Mouse (Mus musculus) embryonic facial prominence, embryonic 10.5 days (tissue): ENCODE data around the gene Rpl18. TPM values are rescaled to one million over a fixed set of nuclear protein-coding genes. Genes with fewer than 3 reads are reported as not detected.

Source experiments
- DNase-seq: peaks from one replicate; pipeline ENCODE4 v3.0.0-alpha.2; 2017; ENCODE audit warnings: low spot score
- H3K27ac ChIP-seq: fragments of 300-500 bp; sonication (generic); replicated peaks from 2 replicates; pipeline ENCODE4 v1.5.1; 2016; ENCODE audit warnings: mild to moderate bottlenecking
- H3K27me3 ChIP-seq: fragments of 300-500 bp; sonication (generic); replicated peaks from 2 replicates; pipeline ENCODE4 v1.6.1; 2016; ENCODE audit warnings: low read depth, mild to moderate bottlenecking; ENCODE audit not compliant: poor library complexity, severe bottlenecking
- H3K36me3 ChIP-seq: fragments of 300-500 bp; sonication (generic); replicated peaks from 2 replicates; pipeline ENCODE4 v1.6.1; 2016; ENCODE audit warnings: mild to moderate bottlenecking, moderate library complexity
- H3K4me1 ChIP-seq: fragments of 300-500 bp; sonication (generic); 2 replicates; pipeline ENCODE4 v1.6.1; 2016
- H3K4me3 ChIP-seq: fragments of 300-500 bp; sonication (generic); 2 replicates; pipeline ENCODE4 v1.5.1; 2016; ENCODE audit warnings: mild to moderate bottlenecking, moderate library complexity
- H3K9me3 ChIP-seq: fragments of 300-500 bp; sonication (generic); 2 replicates; pipeline ENCODE4 v1.6.1; 2016; ENCODE audit warnings: mild to moderate bottlenecking
- WGBS: fragments of 180-500 bp; shearing (Covaris S2); methylation state at CpG from one replicate; pipeline ENCODE4 v1.1.7; 2016; 5-methylcytosine and 5-hydroxymethylcytosine counted together
- polyA plus RNA-seq: library from polyadenylated mRNA; unstranded; fragments of >200 nt; fragmentation: Nextera tagmentation; extraction: Ambion mirVana; gene quantifications from 2 replicates; pipeline ENCODE4 v1.2.1, GENCODE M21; 2016

Rpl18 gene
- polyA plus RNA-seq, 1 experiment from 2014 or later, result 1,168 TPM

DNA sequence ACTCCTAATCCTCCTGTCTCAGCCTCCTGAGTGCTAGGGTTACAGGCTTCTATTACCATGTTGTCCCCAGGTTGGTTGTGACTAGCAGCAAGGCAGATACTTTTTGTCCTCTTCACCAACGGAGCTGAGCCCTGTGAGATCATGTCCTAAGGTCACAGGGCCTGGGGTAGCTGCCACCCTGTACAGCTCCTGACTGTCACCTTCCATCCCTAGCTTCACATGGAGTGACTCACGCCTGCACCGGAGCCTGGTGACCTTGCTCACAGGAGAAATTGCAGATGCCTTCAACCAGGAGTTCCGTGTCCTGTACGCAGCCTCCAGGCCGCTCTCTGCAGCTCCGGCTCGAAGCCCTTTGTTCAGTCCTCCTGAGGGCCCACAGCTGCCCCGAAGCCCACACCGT is 11.2 kb downstream of the Rpl18 start:
- 94% methylated on average over 10 of the region's 10 CpGs for WGBS
- no peak for DNase-seq
- H3K4me1 ChIP-seq, result peaks cover 21% of the 10 kb centered on the region
- H3K36me3 ChIP-seq, result peaks cover 87% of the 10 kb centered on the region
- no peak overlapping the region for H3K27ac ChIP-seq
- no peaks in the 10 kb centered on the region for H3K27me3 ChIP-seq
- H3K9me3 ChIP-seq, result no peaks in the 10 kb centered on the region
- H3K4me3 ChIP-seq, result peak overlapping the region; percentile 13; the same call in 1 of the 2 replicates

DNA sequence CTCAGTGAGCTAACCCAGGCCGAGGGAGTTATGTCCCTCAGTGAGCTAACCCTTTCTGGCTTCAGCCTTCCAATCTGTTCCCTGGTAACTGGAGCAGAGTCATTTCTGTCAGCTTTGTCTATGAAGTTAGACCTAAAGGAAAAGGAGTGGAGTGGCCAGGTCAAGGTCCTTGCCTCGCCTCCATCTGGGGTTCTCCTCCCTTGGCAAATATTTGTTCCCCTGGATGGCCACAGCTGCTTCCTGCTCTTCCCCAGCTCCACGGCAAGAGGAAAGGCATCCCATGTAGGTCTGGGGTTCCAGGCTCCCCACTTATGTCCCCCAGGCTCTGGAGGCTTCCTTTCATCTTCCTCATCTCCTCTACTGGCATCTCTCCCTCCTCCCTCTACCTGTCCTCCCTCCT is 12.4 kb downstream of the Rpl18 start:
- peaks cover 23% of the 10 kb centered on the region for H3K4me1 ChIP-seq
- 84% methylated on average over 3 of the region's 3 CpGs for WGBS
- no peaks in the 10 kb centered on the region for H3K27me3 ChIP-seq
- no peak for DNase-seq
- peaks cover 75% of the 10 kb centered on the region for H3K36me3 ChIP-seq
- no peaks in the 10 kb centered on the region for H3K9me3 ChIP-seq
- no peak overlapping the region for H3K27ac ChIP-seq
- no peak overlapping the region for H3K4me3 ChIP-seq

DNA sequence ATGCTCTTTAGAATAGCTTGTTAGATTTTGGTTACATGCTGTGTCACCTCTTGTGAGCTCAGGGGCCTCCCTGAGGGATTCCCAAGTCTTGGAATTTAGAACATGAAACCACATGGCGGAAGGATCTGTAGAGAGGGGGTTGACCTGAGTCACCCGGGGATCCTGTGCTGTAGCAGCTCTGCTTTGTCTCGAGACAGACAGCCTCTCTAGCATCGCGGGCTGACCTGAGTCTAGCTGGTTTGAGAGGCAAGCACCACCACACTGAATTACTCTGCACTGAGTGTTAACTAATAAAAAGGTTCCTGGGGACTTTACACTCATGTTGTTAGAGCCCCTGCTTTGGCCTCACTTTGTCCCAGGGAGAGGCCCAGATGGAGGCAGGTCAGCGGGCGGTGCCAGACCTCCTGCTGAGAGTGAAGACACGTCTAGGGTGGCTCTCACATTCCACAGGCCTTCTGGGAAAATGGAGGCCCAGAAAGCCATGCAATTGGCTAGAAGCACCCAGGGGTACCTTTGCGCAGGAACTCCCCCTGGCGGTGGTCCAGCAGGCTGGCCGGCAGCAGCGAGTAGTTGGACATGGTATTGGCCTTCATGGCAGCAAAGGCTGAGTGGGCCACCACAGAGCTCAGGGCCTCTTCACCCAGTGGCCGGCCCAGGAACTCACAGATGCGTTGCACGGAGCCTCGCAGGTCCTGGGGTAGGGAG is 15.6 kb downstream of the Rpl18 start:
- DNase-seq, result peak; percentile 83
- WGBS, result 14% methylated on average over 16 of the region's 16 CpGs
- H3K4me3 ChIP-seq, result peak overlapping the region; percentile 23; the same call in 1 of the 2 replicates
- H3K27ac ChIP-seq, result peak overlapping the region; percentile 77
- H3K9me3 ChIP-seq, result no peaks in the 10 kb centered on the region
- H3K36me3 ChIP-seq, result peaks cover 42% of the 10 kb centered on the region
- H3K4me1 ChIP-seq, result peaks cover 23% of the 10 kb centered on the region
- no peaks in the 10 kb centered on the region for H3K27me3 ChIP-seq

DNA sequence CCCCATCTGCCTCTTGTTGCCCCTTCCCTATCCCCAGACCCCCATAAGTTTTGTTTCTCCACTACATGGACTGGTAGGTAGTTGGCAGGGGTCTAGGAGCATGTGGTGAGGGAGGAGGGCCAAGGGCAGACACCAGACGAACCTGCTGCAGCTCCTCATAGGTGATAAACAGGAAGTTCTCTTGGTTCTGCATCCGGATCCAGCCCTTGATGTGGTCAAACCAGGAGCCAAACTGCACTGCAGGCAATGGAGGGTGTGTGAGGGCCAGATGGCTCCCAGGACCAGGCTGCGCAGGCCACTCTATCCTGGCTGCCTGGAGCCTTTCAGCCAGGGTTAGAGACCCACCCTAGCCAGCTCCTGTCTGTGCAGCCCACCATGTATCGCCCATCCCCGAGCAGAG is 18.2 kb downstream of the Rpl18 start:
- 87% methylated on average over 5 of the region's 5 CpGs for WGBS

DNA sequence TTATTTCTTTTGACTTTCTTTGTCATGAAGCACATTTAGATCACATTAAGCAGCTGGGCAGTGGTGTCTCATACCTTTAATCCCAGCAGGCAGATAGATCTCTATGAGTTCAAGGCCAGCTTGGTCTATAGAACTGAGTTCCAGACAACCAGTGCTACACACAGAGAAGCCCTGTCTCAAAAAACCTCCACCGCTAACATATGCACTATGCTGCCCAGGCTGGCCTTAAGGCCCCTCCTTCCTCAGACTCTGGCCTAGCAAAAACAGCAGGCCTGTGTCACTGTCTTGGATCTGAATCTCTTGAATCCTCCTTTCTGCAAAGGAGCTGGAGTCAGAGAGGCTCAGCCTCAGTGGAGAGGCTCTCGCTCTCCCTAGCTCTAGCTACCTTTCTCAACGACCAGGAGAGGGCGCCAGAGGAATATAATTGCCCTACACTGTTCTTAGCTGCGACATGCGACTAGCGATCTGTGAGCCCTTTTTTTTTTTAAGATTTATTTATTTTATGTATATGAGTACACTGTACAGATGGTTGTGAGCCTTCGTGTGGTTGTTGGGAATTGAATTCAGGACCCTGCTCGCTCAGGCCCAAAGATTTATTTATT is 24.0 kb downstream of the Rpl18 start:
- Histone ChIP-seq H3K27me3 (peaks cover 16% of the 10 kb centered on the region), H3K4me3 (no peak overlapping the region), H3K4me1 (peaks cover 9% of the 10 kb centered on the region), H3K9me3 (no peaks in the 10 kb centered on the region), H3K36me3 (no peaks in the 10 kb centered on the region), H3K27ac (no peak overlapping the region)
- DNase-seq, result peak; percentile 85
- WGBS, result 9% methylated on average over 9 of the region's 9 CpGs

More for the DNA sequence above, 18.2 kb downstream of the Rpl18 start:
- DNase-seq, result no peak
- H3K27ac ChIP-seq, result no peak overlapping the region
- H3K9me3 ChIP-seq, result no peaks in the 10 kb centered on the region
- H3K36me3 ChIP-seq, result peaks cover 16% of the 10 kb centered on the region
- no peaks in the 10 kb centered on the region for H3K27me3 ChIP-seq
- H3K4me1 ChIP-seq, result peaks cover 23% of the 10 kb centered on the region
- H3K4me3 ChIP-seq, result no peak overlapping the region

DNA sequence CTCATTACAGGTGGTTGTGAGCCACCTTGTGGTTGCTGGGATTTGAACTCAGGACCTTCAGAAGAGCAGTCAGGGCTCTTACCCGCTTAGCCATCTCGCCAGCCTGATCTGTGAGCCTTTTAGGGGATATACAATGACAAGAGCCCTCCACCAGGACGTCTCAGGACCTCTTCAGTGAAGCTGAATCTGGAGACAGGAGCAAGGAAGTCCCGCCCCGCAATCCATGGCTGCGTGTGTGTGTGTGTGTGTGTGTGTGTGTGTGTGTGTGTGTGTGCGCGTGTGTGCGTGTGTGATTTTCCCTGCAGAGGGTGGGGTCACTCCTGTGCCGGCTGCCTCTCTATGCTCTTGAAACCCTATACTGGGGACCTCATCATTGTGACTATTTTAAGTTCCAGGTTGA is 24.6 kb downstream of the Rpl18 start:
- H3K4me3 ChIP-seq, result no peak overlapping the region
- no peak overlapping the region for H3K27ac ChIP-seq
- WGBS, result 70% methylated on average over 10 of the region's 10 CpGs
- H3K36me3 ChIP-seq, result no peaks in the 10 kb centered on the region
- H3K4me1 ChIP-seq, result peaks cover 9% of the 10 kb centered on the region
- DNase-seq, result no peak
- no peaks in the 10 kb centered on the region for H3K9me3 ChIP-seq
- peaks cover 16% of the 10 kb centered on the region for H3K27me3 ChIP-seq

DNA sequence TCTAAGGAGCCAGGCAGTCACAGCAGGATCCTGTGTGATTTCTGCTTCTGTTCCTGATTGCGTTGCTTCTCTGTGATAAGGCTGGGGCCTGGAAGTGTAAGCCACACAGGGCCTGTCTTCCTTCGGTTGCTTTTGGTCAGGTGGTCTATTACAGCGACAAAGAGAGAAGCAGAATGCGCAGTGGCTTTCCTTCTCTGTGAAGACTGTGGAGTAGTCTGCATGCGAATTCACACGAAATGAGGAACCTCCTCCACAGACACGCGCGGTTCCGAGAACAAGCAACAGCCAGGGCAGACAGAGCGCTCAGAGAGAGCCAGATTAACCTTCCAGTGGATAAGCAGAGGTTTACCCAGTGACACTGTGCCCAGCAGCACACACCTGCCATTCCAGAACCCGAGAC is 26.1 kb downstream of the Rpl18 start:
- WGBS, result 89% methylated on average over 12 of the region's 12 CpGs
- Histone ChIP-seq H3K4me1 (peaks cover 9% of the 10 kb centered on the region), H3K4me3 (no peak overlapping the region), H3K27ac (no peak overlapping the region), H3K9me3 (no peaks in the 10 kb centered on the region), H3K27me3 (peaks cover 16% of the 10 kb centered on the region), H3K36me3 (no peaks in the 10 kb centered on the region)
- no peak for DNase-seq

DNA sequence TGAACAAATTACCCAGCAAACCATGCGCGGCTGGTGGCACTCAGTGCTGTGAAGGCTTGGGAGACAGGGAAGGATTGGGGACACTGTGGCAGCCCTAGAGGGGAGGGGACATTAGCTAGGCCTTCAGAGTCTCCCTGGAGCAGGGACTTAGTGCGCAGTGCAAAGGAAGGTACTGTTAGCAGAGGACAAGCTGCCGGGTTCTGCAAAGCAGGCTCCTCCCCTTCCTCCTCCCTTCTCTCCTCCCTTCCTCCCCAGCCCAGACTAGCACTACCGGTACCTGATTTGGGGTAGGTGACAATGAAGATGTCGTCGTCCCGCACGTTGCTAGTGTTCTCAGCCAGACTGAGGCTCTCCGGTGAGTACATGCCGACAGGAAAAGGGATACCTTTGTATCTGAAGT is 26.5 kb downstream of the Rpl18 start:
- peaks cover 9% of the 10 kb centered on the region for H3K4me1 ChIP-seq
- 0 out of 2 replicates have a peak, but pooled peaks cover 3% of the 10 kb centered on the region for H3K9me3 ChIP-seq
- H3K27ac ChIP-seq, result no peak overlapping the region
- no peak for DNase-seq
- H3K27me3 ChIP-seq, result peaks cover 16% of the 10 kb centered on the region
- H3K4me3 ChIP-seq, result peak overlapping the region; percentile 42
- no peaks in the 10 kb centered on the region for H3K36me3 ChIP-seq
- 35% methylated on average over 11 of the region's 11 CpGs for WGBS

DNA sequence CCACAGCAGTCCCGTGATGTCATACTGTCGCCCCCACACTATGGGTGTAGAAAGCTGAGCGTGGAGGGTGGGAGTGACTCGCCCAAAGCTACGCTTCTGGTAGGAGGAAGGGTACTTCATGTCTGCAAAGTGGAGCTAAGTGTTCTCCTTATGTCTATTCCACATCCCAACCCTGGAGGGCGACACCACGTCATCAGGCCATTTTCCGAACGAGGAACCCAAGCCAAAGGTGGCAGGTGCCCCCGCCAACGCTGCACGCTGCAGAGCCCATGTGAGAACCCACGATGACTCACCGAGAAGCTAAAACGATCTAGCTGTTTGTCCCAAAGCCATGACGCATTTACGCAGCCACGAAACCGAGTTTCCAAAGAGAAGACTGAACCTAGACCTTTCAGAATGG is 27.1 kb downstream of the Rpl18 start:
- Histone ChIP-seq H3K27me3 (peaks cover 16% of the 10 kb centered on the region), H3K36me3 (no peaks in the 10 kb centered on the region), H3K4me1 (peaks cover 9% of the 10 kb centered on the region), H3K27ac (no peak overlapping the region), H3K9me3 (0 out of 2 replicates have a peak, but pooled peaks cover 4% of the 10 kb centered on the region), H3K4me3 (peak overlapping the region; percentile 42)
- DNase-seq, result no peak
- 36% methylated on average over 19 of the region's 19 CpGs for WGBS

DNA sequence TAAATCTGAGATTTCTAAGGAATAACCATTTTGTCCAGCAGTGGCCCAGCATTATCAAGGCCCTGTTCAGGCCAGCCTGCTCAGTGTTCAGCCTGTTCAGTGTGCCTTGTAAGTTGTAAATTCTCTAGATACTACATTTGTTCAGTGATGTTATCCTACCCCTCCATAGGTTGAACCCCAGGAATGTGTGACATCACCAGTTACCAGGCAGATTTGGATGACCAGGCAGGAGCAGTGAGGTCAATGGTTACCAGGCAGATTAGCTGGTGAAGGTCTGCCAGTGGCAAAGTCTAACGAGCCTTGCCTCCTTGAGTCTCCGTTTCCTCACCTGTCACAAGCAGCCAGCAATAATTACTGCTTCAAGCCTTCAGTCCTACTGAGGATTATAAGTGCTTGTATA is 29.1 kb downstream of the Rpl18 start:
- H3K36me3 ChIP-seq, result no peaks in the 10 kb centered on the region
- no peak overlapping the region for H3K4me3 ChIP-seq
- peak; percentile 73 for DNase-seq
- peaks cover 13% of the 10 kb centered on the region for H3K4me1 ChIP-seq
- 0 out of 2 replicates have a peak, but pooled peaks cover 4% of the 10 kb centered on the region for H3K9me3 ChIP-seq
- 29% methylated on average over 2 of the region's 2 CpGs for WGBS
- peaks cover 16% of the 10 kb centered on the region for H3K27me3 ChIP-seq
- H3K27ac ChIP-seq, result no peak overlapping the region

DNA sequence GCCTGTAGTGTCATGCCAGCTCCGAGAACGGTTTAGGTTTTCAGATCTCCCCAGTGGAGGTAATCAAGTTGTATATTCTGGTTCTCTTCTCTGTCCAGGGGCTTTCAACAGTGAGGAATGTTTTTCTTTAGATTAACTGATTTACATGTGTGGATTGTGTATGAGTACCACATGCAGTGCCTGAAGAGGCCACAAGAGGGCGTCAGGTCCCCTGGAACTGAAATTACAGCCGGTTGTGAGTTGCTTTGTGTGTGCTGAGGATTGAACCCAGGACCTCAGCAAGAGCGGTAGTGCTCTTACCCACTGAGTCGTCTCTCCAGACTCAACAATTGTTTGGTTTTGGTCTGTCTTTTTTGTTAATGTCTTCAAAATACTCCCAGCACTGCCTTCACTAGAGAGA is 31.3 kb downstream of the Rpl18 start:
- H3K4me3 ChIP-seq, result no peak overlapping the region
- H3K36me3 ChIP-seq, result no peaks in the 10 kb centered on the region
- WGBS, result 63% methylated on average over 6 of the region's 6 CpGs
- peaks cover 11% of the 10 kb centered on the region for H3K27me3 ChIP-seq
- H3K4me1 ChIP-seq, result peaks cover 22% of the 10 kb centered on the region
- 0 out of 2 replicates have a peak, but pooled peaks cover 4% of the 10 kb centered on the region for H3K9me3 ChIP-seq
- DNase-seq, result no peak
- no peak overlapping the region for H3K27ac ChIP-seq

DNA sequence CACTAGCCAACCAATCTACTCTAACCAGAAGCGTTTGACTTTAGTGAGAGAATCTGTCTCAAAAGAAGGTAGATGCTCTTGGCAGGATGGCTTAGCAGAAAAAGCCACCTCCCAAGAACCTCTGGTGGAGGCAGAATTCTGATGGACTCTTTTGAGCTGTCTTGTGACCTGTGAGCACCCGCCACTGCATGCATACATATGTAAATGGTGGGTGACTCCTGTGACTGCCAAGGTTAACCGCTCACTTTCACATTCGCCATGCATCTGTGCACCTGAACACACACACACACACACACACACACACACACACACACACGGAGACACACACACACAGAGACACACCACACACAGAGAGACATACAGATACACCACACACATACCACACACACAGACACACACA is 32.2 kb downstream of the Rpl18 start:
- Histone ChIP-seq H3K4me3 (no peak overlapping the region), H3K36me3 (no peaks in the 10 kb centered on the region), H3K27ac (no peak overlapping the region), H3K9me3 (0 out of 2 replicates have a peak, but pooled peaks cover 4% of the 10 kb centered on the region), H3K27me3 (0 out of 2 replicates have a peak, but pooled peaks cover 2% of the 10 kb centered on the region), H3K4me1 (peaks cover 14% of the 10 kb centered on the region)
- 83% methylated on average over 5 of the region's 5 CpGs for WGBS
- DNase-seq, result no peak

DNA sequence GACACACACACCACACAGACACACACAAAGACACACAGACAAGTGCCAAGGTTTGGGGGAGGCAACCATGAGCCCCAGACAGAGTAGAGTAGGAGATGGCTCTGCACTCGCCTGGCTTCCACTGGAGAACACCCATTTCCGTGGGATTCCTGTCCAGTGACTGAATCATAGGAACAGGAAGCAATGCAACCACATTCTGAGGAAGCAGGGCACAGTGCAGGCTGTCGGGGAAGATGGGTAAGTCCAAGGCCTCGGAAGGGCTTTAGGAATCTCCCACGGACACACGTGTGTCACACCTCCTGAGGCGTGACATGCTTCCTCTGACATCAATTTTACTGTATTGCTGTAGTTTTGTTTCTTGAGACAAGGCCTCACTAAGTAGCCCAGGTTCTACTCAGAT is 32.9 kb downstream of the Rpl18 start:
- 84% methylated on average over 7 of the region's 7 CpGs for WGBS
- Histone ChIP-seq H3K27ac (no peak overlapping the region), H3K4me3 (no peak overlapping the region), H3K4me1 (peaks cover 13% of the 10 kb centered on the region), H3K27me3 (no peaks in the 10 kb centered on the region), H3K9me3 (0 out of 2 replicates have a peak, but pooled peaks cover 4% of the 10 kb centered on the region), H3K36me3 (no peaks in the 10 kb centered on the region)
- no peak for DNase-seq
